Mouse (Mus musculus): ENCODE data around the gene Pea15a. TPM values are rescaled to one million over a fixed set of nuclear protein-coding genes. Genes with fewer than 3 reads are reported as not detected.
A peak's percentile ranks its signal among the peaks of the same experiment; 100 is the strongest.

The Pea15a gene
- total RNA-seq, 2 experiments from 2014 or later = 71.1 to 77.7 TPM

DNA sequence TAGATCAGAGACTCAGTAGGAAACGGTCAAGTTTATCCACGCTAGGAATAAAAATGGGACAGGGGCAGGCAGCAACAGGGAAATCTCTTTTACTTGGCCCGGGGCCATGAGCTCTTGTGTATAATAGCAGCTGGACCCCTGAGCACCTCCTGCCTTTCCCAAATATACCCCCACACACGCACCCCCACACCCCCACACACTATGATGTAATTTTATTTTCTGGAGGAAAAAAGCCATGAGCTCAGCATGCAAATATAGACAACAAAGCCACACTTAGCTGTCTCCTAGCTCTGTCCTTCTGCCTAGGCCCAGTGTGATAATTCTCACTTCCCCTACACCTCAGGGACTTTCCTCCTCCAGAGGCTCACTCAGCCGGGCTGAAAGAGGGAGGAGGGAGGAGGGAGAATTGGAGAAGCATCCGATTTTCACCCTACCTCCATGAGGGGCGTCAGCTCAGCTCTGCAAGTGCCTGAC is 544 bp upstream of the Pea15a start:
- intact Hi-C loops (cut with DNase I) = no loop called here
- no peak for DNase-seq

DNA sequence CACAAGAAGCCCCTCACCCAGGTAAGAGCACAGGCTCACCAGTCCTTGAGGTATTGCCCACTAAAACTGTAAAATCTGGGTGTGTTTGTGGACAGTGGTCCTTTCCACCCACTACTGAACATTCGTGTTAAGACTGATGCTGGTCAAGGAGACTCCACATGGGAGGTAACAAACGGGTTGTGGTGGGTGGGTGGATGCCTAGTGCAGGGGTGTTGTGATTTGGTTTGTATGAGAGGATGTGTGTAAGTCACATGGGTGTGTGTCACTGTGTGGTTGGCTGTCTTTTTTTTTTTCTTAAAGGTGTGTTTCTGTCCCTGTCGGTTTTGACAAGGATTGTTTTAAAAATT is 890 bp downstream of the Pea15a start:
- DNase-seq = no peak
- intact Hi-C loops (cut with DNase I) = no loop called here

DNA sequence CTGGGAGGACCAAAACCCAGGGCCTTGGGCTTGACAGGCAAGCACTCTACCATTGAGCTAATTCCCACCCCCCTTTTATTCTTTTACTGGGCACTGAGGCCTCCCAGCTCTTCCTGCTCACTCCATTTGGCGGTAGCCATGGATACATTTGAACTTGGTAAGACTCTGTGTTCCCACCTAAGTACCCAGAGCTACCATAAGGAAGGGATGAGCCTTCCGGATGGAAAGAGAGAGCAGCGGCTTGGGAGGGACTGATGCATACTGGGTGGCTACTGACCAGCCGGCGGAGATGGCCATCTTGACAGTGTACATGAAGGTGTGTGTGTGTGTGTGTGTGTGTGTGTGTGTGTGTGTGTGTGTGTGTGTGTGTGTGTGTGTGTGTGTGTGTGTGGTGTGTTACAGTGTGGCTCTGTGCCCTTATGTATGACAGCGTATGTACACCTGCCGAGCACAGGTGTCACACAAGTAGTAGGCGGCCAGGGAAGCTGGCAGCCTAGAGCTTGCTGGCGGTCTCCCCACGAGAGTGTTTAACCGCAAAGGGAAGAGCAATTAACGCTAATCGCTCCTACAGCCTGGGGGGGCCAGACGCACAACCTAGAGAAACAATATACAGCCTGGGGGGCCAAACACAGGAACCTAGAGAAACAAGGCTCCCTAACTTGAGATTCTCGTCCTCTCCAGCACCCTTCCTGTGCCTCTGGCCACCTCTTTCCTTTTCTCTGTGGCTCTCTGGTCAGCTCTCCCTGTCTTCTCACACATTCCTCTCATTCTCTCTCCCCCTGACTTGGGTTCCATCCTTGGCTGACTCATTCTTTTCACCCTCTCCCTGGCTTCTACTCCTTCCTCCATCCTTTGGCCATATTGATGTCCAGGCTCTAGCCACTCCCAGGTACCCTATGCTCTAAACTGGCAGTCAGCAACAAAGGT is 1.5 kb downstream of the Pea15a start:
- DNase-seq = no peak
- intact Hi-C loops (cut with DNase I) = no loop called here

DNA sequence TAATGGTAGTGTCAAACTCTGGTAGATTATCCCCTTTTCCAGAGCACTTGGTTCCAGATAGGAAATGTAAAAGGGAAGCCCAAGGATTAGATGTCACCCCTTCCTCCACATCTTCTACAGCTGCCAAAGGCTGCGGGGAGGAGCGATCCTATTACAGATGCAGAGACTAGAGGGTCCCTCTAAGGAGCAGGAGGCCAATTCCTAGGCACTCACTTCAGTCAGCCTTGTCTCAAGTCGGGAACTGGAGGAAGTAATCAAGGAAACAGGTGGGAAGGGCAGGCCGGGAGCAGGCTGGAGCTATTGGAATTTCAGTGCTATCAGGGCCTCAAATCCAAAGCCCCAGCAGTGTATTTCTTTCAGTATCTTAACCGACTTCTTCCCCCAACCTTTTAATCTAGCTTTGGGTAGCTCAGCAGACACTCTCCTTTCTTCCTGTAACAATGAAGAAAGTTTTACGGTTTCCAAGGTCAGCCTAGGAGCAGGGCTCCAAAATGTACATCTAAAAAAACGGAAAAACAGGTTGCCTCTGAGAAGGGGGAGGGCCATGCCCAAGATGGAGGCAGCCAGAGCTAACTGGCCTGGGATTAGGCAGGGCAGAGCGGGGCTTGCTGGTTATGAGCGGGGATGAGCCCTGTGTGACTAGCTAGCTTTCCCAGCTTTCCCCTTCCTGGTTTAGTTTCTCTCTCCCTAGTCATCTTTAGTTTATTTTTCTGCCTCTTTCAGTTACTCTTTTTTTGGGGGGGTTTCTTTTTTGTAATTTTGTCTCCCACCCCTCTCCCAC is 2.4 kb downstream of the Pea15a start:
- DNase-seq = no peak
- intact Hi-C loops (cut with DNase I) = no loop called here

DNA sequence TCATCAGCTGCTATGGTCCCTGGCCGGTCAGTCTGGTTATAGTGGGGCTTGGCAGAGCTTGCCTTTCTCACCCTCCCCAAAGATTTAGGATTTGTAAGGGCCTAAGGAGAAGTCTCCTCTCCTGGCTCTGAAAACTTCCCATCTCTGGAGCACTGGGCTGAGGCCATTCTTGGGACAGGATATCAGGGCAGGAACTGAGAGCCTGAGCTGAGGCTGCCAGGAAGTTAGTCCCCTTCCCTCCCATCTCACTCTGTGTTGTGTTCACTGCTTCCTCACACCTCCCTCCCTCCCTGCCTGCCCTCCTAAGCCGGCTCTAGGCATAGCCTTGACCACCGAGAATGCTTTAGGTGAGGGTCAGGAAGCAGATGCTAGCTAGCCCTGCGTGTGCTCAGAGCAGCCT is 3.0 kb downstream of the Pea15a start:
- no peak for DNase-seq
- intact Hi-C loops (cut with DNase I) = no loop called here

DNA sequence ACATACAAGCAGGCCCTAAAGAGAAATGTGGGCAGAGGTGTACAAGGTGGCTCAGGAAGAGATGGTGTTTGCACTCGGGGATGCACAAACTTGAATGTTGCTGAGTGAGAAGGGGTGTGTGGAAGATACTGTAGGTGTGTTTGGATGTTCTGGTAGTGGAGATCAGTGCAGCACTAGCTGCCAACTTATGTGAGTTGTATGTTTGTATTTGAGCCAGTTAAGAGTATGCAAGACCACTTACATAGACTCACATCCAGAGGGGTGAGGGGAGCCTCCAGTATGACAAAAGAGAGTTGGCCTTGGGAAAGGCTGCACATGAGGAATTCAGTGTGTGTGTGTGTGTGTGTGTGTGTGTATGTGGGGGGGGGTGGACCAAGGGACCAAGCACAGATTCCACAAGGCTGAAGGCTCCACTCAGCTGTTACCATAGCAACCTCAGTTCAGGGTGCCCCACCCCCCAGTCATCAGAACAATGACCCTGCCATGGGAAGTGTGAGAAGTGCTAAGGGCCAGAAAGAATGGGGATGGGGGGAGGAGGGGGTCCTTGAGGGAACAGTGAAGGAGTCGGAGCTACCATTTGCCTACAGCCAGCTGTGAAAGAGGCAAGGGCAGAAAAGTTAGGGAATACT is 3.6 kb downstream of the Pea15a start:
- intact Hi-C loops (cut with DNase I) = no loop called here
- DNase-seq = no peak

DNA sequence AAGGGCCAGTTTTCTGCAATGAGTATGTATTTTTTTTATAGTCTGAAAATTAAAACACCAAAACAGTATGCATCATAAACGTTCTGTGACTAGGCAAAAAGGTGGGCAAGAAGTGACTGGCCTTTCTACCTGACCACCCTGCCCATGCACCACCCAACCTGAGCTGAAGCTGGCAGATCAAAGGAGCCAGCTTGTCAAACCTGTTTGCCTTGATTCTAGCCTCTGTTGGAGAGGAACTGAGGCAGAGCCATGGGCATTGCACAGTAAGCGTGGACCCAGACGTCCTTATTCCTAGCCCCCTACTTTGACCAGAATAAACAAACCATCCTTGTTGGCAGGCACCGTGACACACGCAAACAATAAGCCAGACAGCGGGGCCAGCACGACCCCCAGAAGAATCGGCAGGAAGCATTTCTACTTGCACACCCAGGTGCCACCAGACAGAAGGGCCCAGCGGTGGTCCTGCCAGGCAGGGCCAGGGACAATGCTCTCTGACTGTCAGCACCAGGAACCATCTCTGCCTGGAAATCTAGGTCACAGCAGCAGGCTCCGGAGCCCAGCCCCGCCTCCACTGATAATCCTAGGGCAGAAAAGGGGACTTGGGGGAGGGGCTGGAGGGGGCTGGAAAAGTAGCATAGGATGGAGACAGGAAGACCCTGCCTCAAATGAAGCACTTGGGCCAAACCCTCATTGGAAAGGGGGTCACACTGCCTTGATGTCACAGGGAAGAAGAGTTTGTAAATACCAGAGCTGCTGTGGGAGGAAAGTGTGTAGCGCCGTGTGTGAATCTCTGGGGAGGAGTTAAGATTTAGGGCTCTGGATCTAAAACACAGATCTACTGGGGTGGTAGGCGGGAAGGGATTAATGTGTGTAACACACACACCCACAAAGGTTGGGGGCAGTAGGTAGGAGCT is 4.4 kb downstream of the Pea15a start:
- intact Hi-C loops (cut with DNase I) = no loop called here
- no peak for DNase-seq

DNA sequence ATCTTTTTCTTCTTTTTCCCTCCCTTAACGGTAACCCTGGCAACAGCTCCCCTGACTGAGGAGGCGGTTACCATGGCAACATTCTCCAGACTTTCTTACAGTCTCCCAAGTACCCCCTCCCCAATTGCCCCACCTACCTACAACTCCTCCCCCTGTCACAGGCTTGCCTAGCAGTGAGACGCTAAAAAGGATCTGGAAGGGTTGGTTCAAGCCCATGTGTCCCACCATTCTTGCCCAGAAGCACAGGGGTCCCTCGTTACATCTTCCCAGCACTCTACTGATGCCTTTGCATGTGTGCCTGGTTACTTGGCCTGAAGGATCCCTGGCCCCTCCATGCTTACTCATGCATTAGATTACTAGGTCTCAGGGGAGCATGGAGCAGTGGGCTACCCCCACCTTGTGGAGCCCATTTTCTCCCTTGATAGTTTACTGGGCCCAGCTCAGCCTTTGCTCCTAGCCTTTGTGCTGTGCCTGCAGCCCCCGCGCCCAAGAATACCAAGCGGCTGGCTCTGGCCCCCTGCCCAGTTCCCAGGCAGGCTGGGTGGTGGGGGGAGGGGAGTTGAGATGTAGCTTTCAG is 5.6 kb downstream of the Pea15a start:
- peak in 1 of 2 experiments; percentile 66 for DNase-seq
- intact Hi-C loops (cut with DNase I) = no loop called here

DNA sequence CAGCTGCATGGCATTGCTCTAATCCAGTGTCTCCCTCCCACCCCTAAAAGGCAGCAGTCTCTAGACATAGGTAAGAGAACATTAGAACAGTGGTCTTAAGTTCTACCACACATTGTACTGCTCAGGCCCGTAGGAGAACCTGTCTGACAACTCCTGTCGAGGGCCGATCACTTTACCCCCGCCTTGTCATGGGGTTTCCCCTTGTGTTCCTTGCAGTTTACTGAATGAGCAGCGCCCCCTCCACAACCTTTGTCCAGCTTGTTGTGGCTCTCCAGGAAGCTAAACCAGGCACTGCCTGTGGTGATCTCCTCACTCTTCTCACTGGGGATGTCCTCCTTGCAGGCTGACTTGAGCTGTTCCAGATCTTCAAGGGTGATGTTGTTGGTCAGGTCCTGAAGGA is 6.4 kb downstream of the Pea15a start:
- intact Hi-C loops (cut with DNase I) = no loop called here
- DNase-seq = no peak

DNA sequence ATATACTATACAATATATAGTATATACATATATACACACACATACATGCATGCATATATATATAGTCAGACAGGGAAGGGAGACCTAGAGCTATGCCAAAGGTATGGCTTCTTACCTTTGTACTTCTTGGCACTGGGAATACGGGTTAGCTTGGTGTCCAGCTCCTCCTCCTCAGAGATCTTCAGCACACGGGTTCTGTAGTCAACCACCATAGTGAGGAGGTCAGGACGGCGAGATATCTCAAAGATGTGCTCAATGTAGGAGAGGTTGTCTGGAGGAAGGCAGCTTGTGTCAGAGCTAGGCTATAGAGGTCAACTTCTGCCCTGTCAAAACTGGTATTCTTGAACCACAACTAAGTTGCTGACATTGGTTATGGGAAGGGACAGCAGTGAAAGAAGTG is 7.6 kb downstream of the Pea15a start:
- intact Hi-C loops (cut with DNase I) = no loop called here
- no peak for DNase-seq

DNA sequence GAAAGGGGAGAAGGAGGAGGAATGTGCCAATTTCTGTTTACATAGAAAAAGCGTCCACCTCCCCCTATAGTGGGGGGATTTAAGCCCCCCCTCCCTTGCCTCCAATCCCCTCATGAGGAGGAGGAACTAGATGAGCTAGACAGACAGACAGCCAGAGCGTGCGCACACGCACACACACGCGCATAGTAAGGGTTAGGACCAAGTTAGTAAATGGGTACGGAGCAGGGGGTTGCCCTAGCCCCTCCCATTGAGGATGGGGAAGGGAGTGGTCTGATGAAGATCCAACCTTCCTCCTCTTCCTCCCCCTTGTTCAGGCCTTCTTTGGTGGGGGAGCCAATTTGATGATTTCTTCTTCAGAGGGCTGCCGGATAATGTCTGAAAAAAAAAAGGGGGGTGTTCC is 8.3 kb downstream of the Pea15a start:
- no peak for DNase-seq
- intact Hi-C loops (cut with DNase I) = no loop called here

DNA sequence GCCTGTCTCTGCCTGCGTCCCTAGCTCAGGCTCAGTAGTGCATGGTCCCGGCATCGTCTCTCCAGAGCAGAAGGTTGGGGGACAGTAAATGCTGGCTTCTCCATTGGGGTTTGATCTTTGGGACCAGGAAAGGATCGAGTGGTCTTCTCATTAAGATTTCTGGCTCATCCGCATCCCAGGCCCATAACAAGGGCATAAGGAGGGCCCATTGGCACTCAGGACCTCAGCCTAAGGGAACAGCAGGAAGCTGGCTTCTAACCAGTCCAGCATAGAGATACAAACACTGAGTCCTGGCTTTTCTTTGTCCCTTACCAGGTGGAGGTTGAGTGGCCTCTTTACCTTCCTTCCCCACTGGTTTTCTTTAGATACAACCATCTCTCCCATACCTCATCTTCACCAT is 8.8 kb downstream of the Pea15a start:
- intact Hi-C loops (cut with DNase I) = no loop called here
- no peak for DNase-seq

DNA sequence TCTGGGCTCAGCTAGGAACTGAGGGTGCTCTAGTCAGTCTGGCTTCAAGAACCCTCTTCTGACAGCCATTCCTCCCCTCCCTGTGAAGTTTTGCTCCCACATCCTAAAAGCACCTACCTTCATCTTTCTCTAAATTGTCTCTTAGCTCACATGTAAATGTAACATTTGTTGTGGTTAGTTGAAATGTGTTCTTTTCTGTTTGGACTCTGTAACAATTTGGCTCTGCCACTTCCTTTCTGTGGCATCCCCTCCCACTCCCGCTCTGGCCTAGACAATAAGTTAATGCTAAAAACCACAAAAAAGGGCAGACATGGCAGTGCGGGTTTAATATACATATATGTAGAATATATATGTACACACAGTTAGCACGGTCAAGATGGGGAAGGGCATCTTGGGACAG is 9.5 kb downstream of the Pea15a start:
- intact Hi-C loops (cut with DNase I) = no loop called here

DNA sequence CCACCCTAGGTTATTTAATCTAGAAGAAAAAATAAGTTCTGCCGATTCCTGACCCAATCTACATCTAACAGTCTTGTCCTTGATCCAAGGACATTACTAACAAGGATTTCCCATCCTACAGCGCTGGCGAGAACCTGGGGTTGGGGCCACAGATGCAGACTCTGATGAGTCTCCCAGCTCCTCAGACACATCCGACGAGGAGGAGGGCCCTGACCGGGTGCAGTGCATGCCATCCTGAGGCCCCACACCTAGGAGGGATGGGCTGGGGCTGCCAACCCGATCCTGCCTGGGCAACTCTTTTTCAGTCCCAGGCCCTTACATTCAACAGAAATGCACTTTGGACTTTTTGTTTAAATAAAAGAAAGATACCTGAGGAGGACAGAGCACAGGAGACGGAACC is 12.2 kb downstream of the Pea15a start:
- no peak for DNase-seq
- intact Hi-C loops (cut with DNase I) = no loop called here

More for the DNA sequence above, 9.5 kb downstream of the Pea15a start:
- DNase-seq = no peak

DNA sequence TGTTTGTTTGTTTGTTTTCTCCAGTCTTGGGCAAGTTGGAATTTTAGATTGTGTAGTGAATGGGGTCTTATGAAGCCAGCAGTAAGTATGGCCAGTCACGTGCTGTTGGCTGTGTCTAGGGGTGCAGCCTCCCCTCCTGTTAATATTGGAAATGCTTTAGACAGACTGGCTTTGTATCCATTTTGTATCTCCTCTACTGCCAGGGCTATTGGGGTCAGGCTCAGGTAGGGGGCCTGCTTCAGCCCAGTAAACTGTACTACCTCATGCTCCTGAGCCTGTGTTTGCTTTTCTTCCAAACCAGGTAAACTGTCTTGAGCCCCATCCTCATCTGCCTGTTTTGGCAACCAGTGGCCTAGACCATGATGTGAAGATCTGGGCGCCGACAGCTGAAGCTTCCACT is 14.4 kb downstream of the Pea15a start:
- DNase-seq = no peak
- intact Hi-C loops (cut with DNase I) = no loop called here

DNA sequence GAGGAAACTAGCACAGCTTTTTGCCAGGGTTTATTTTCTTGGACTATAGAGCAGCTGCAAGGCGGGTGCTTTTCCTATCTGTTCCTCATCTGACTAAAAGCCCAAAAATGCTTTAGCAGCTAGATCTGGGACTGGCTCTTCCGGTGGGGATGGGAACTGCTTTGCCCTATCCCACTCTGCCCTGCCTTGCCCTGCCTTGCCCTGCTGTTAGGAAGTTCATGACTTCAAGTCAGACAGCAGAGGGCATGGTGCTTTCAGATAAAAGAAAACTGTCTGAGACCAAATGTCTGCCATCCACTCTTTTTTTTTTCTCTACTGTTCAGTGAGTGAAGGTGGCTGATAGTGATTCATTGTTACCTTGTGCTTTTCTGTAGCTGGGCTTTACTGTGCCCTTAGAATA is 15.0 kb downstream of the Pea15a start:
- DNase-seq = no peak
- intact Hi-C loops (cut with DNase I) = no loop called here

DNA sequence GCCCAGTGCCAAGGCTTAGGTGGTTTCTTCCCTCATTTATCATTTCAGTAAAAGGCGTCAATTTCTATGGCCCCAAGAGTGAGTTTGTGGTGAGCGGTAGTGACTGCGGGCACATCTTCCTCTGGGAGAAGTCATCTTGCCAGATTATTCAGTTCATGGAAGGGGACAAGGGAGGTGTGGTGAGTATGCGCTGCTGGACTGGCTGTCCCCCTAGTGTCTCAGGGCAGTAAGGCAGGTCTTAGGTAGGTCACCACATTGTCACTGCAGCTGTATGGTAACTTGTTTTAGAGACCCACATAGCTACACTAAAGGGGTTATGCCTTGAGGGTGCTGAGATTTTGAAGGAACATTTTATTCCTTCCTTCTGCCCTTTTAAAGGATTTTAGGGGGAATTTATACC is 17.7 kb downstream of the Pea15a start:
- DNase-seq = peak in 1 of 2 experiments; percentile 37
- intact Hi-C loops (cut with DNase I) = no loop called here

DNA sequence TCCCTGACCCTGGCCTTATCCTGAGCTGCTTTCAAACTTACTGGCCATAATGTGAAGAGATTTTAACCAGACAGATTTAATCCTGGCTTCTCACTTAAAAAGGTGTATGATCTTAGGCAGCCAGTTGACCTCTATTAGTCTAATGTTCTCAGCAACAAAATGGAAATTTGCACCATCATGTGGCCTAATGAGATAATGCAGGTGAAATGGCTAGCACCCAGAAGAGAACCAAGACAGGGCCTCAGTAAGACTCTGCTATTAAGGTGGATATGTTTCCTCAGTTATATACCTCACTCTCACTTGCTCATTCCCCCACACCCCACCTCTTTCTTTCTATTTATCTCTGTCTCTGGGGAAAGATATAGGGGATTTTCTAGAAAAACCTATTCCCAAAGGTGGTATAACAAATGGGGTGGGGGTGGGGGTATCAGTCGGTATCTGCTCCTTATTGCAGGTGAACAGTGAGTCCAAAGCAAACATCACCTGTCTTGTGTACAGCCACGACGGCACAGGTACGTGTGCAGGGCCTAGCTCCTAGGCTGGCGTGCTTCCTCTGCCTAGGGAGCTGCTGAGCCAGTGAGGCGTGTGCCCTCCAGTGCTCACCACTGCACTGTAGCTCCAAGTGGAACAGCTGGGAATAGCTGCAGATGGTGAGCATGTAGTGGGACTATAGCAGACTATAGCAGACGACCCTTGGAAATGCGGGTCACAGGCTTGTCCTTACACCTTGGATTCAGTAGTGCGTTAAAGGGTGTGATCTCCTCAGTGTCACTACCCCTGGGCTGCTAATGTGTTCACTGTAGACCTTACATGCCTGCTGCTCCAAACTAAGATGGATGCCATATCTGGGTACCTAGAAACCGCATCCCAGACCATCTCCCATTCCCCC is 20.0 kb downstream of the Pea15a start:
- DNase-seq = no peak
- intact Hi-C loops (cut with DNase I) = loop anchor here (2.0 kb wide), 1 partner anchor 14 kb away; no protein-coding TSS in a partner anchor

DNA sequence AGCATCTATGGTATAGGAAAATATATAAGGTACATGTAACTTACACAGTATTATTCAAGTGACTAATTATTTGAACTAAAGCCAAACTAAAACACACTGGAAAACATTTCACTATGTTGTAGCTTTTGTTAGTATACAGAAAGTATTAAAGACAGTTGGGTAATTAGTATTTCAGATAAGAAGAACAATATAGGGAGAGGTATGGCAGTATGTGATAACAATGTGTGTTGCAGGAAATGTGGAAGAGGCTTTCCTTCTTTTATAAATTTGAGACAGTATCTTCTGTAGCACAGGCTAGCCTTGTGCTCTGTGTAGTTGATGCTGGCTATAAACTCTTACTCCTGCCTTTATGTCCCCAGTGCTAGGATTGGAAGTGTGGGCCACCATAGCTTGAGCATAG is 22.7 kb downstream of the Pea15a start:
- intact Hi-C loops (cut with DNase I) = no loop called here
- no peak for DNase-seq
